Comparison of ENCODE assay signal across 8 mouse cellular contexts in genomic region chr8:121085011-121085410, GRCm38 (mm10). TPM values are rescaled to one million over a fixed set of nuclear protein-coding genes. Genes with fewer than 3 reads are reported as not detected.
DNase-seq lines count a peak whose midpoint lies in the region; ATAC-seq and TF ChIP-seq lines count a peak whose summit lies in the region.

No protein-coding gene starts in this region.

- no peak for TF ChIP-seq CTCF in gastrocnemius, adult 2 months (IDR thresholded peaks at IDR 0.05)
- no peak for TF ChIP-seq CTCF in ES-Bruce4 (IDR thresholded peaks at IDR 0.05; ENCODE audit: low read depth, low read length)

- H3K4me1 ChIP-seq in ES-Bruce4 (ENCODE audit: control insufficient read depth, insufficient read depth, low read length), result no peaks in the 10 kb centered on the region
- peaks cover 25% of the 10 kb centered on the region for H3K4me1 ChIP-seq in hindbrain, embryonic 13.5 days (replicated peaks)

- WGBS in hindbrain, embryonic 13.5 days, result 1% methylated on average over 25 of the region's 30 CpGs

- no peak overlapping the region for H3K27ac ChIP-seq in gastrocnemius, adult 2 months
- H3K27ac ChIP-seq in ES-Bruce4 (ENCODE audit: insufficient read depth, low read length), result no peak overlapping the region
- no peak overlapping the region for H3K27ac ChIP-seq in hindbrain, embryonic 13.5 days

- ATAC-seq in hindbrain, embryonic 13.5 days (ENCODE audit: low FRiP score), result no peak
- no peak for ATAC-seq in frontal cortex, adult (ENCODE audit: low TSS enrichment)

- no peaks in the 10 kb centered on the region for H3K9me3 ChIP-seq in ES-Bruce4 (replicated peaks; ENCODE audit: control insufficient read depth, insufficient read depth, low read length, poor library complexity, severe bottlenecking)
- H3K9me3 ChIP-seq in hindbrain, embryonic 13.5 days, result no peaks in the 10 kb centered on the region

- no peak for DNase-seq in gastrocnemius, adult 2 months
- no peak for DNase-seq in gastrocnemius, postnatal 14 days
- DNase-seq in lung, postnatal 14 days, result peak; percentile 8
- no peak for DNase-seq in MN1 (ENCODE audit: low spot score)
- no peak for DNase-seq in spleen, postnatal 4 days (ENCODE audit: low spot score in 2 of 2)

- intact Hi-C loops in gastrocnemius, adult 2 months (cut with DNase I), result no loop called here
- intact Hi-C loops in gastrocnemius, postnatal 14 days (cut with DNase I; ENCODE audit: low total_unique reads), result no loop called here

- H3K9ac ChIP-seq in ES-Bruce4 (ENCODE audit: low read depth, poor library complexity, severe bottlenecking), result no peak overlapping the region
- H3K9ac ChIP-seq in hindbrain, embryonic 13.5 days, result 0 out of 2 replicates have a peak overlapping the region, but pooled peaks have one; percentile 1

- TF ChIP-seq POLR2A in ES-Bruce4 (IDR thresholded peaks at IDR 0.05; ENCODE audit: insufficient read depth, low read length), result no peak

- H3K4me2 ChIP-seq in hindbrain, embryonic 13.5 days, result peak overlapping the region; percentile 57

- H3K27me3 ChIP-seq in ES-Bruce4 (ENCODE audit: control insufficient read depth, insufficient read depth, low read length, poor library complexity, severe bottlenecking), result peaks cover 63% of the 10 kb centered on the region
- peaks cover 98% of the 10 kb centered on the region for H3K27me3 ChIP-seq in hindbrain, embryonic 13.5 days

- TF ChIP-seq EP300 in ES-Bruce4 (IDR thresholded peaks at IDR 0.05; ENCODE audit: insufficient read depth, low read depth, low read length), result no peak

- H3K4me3 ChIP-seq in gastrocnemius, adult 2 months, result peak overlapping the region; percentile 84
- peak overlapping the region; percentile 38 for H3K4me3 ChIP-seq in ES-Bruce4 (ENCODE audit: low read depth, low read length)
- peak overlapping the region; percentile 36; the same call in 1 of the 2 replicates for H3K4me3 ChIP-seq in hindbrain, embryonic 13.5 days

- H3K36me3 ChIP-seq in ES-Bruce4 (ENCODE audit: control insufficient read depth, insufficient read depth, low read length, poor library complexity, severe bottlenecking), result no peaks in the 10 kb centered on the region
- no peaks in the 10 kb centered on the region for H3K36me3 ChIP-seq in hindbrain, embryonic 13.5 days

RNA-seq across cellular contexts. Expression of gene Foxf1, which starts 0.8 kb away (rescaled TPM):
- under 1 TPM; 0.10 to 0.14 TPM for total RNA-seq in gastrocnemius, adult 2 months (2021)
- under 1 TPM; 0.14 to 0.18 TPM for total RNA-seq in gastrocnemius, postnatal 14 days (2021)
- polyA plus RNA-seq in ES-Bruce4 (2011; ENCODE audit: insufficient read depth, insufficient read length, low read depth, missing spikeins), result 0.33 TPM in 1 of 2 replicates, not detected in the other
- polyA plus RNA-seq in hindbrain, embryonic 13.5 days (2015; fragmentation: Nextera tagmentation; extraction: Ambion mirVana), result 0.96 and 1.3 TPM in 2 replicates

RNA-seq across cellular contexts. Expression of gene Mthfsd, which starts 23.2 kb away (rescaled TPM):
- total RNA-seq in gastrocnemius, adult 2 months (2021), result 10 to 100 TPM; 16.2 to 17.9 TPM
- total RNA-seq in gastrocnemius, postnatal 14 days (2021), result 10 to 100 TPM; 12.5 to 13.0 TPM
- polyA plus RNA-seq in ES-Bruce4 (2011; ENCODE audit: insufficient read depth, insufficient read length, low read depth, missing spikeins), result 35.5 and 38.9 TPM in 2 replicates
- 53.8 and 54.1 TPM in 2 replicates for polyA plus RNA-seq in hindbrain, embryonic 13.5 days (2015; fragmentation: Nextera tagmentation; extraction: Ambion mirVana)

RNA-seq across cellular contexts. Expression of gene Foxc2, which starts 31.0 kb away (rescaled TPM):
- total RNA-seq in gastrocnemius, adult 2 months (2021), result under 1 TPM; 0.20 TPM
- under 1 TPM; 0.33 to 0.45 TPM for total RNA-seq in gastrocnemius, postnatal 14 days (2021)
- not detected in 2 replicates for polyA plus RNA-seq in ES-Bruce4 (2011; ENCODE audit: insufficient read depth, insufficient read length, low read depth, missing spikeins)
- 2.8 and 4.1 TPM in 2 replicates for polyA plus RNA-seq in hindbrain, embryonic 13.5 days (2015; fragmentation: Nextera tagmentation; extraction: Ambion mirVana)

RNA-seq across cellular contexts. Expression of gene Foxl1, which starts 42.7 kb away (rescaled TPM):
- total RNA-seq in gastrocnemius, adult 2 months (2021), result not detected
- total RNA-seq in gastrocnemius, postnatal 14 days (2021), result under 1 TPM in 1 of 2 experiments, not detected in 1; 0.10 TPM
- not detected in 2 replicates for polyA plus RNA-seq in ES-Bruce4 (2011; ENCODE audit: insufficient read depth, insufficient read length, low read depth, missing spikeins)
- 0.16 and 0.27 TPM in 2 replicates for polyA plus RNA-seq in hindbrain, embryonic 13.5 days (2015; fragmentation: Nextera tagmentation; extraction: Ambion mirVana)
